Mouse (Mus musculus) thymus, postnatal 14 days (tissue): Measurements from ENCODE around the gene Mapk1ip1l.
"Not testable (repeated sequence)": the region's sequence is repeated elsewhere in the genome, so short reads cannot be mapped to it uniquely, and the experiment has no call there.

Experiments
- DNase-seq: peaks from one replicate; pipeline ENCODE4 v3.0.0; 2021

Gene Mapk1ip1l

DNA sequence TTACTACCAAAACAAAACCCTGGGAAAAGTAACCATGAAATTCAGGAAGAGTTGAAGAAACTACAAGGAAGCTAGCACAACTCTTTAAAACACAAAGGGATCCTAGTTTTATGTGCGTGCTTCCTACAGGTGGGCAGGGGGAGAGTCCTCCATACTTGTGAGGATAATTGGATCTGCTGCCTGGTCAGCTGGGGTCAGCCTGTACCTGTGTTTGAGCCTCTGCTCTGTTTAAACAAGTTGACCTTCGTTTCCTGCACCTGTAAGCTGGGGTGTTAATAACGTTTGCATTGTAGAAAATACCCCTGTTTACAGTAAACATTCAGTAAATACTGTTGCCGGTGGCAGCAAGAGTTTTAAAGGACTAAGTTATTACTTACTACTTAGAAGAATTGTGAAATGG lies 7.9 kb downstream of the Mapk1ip1l start:
- DNase-seq = no peak

DNA sequence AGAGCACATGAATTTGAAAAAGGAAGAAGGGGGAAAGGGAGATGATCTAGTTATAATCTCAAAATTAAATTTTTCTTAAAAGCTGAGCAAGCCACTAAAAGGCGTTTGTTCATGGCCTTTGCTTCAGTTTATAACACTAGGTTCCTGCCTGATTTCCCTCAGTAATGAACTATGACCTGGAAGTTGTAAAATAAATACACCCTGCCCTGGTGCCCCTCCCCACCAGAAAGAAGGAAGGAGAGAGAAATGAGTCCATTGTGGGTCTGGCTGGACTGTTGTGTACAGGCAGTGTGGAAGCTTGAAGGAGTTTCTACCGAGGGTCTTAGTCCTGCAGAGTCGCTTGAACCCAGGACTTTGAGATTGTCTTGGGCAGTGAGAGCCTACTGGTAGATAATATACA lies 9.6 kb downstream of the Mapk1ip1l start:
- DNase-seq = no peak

DNA sequence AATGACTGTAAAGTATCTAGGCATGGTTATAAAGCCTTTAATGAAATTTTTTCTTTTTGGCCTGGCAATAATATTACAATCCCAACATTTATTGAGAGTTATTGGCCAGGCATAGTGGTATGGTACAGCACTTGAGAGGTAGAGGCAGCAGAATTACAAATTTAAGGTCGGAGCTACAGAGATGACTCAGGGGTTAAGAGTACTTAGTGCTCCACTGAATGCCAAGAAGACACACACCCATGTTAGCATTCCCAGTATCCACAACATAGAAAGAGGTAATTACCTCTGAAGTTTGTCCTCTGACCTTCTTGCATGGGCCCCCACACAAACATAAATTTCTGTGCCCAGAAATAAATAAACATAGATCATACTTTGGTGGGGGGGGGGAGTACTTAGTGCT lies 11.0 kb downstream of the Mapk1ip1l start:
- no peak for DNase-seq

DNA sequence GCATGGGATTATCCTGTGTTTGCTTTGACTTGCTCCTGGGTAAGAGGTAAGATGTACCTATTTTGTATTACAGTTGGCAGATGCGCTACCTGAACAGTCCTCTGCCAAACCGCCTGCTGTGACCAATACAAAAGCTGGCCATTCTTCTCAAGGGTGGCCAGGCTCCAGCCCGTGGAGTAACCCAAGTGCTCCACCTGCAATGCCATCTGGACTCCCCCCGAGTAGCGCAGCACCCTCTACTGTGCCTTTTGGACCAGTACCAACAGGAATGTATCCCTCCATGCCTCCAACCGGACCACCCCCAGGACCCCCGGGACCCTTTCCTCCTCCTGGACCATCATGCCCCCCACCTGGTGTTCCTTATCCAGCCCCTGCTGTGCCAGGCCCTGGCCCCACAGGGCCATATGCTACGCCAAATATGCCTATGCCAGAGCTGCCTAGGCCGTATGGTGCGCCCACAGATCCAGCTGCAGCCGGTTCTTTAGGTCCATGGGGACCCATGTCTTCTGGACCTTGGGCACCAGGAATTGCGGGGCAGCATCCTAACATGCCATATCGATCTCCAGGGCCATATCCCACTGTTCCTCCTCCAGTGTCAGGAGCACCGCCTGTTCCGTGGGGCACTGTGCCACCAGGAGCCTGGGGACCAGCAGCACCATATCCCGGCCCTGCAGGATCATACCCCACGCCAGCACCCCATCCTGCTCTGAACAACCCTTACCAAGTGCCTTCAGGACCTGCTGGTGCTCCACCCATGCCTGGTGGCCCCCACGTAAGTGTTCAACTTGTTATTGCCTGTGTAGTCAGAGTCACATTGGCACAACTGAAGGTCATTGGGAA lies 12.5 kb downstream of the Mapk1ip1l start:
- no peak for DNase-seq

DNA sequence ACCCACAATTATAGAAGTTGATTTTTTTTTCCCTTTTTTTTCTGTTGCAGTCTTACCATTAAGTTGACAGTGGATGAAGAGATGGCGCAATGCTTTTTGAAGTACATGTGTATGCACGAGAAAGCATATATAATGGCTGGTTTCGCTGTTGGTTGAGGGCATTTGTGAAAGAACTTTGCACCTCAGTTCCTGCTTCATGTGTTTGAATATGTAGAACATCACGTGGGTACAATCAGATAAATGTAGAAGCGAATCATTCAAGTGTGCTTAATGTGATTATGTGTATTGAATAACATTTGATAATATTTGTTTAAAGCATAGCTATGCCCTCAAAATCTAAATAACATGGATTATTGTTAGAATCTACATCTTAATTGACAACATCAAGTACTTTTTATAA lies 21.3 kb downstream of the Mapk1ip1l start:
- DNase-seq = no peak

DNA sequence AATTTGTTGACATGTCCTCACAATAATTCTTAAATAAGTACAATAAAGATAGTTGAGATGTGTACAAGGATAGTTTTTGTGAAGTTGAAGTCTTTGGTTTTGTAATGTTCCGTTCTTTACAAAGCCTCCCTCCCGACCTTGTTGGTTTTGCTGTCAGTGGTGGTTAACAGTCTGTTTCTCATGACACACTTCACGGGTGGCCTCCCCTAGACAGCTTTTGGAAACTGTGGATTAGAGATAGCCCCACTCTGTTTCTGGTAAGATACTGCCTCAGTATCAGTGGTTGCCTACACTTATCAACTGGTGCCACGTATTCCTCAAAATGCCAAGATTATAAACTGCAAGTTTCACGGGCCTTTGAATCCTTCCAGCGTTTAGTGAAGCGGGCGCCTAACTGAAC lies 23.5 kb downstream of the Mapk1ip1l start:
- DNase-seq = not testable (repeated sequence)

DNA sequence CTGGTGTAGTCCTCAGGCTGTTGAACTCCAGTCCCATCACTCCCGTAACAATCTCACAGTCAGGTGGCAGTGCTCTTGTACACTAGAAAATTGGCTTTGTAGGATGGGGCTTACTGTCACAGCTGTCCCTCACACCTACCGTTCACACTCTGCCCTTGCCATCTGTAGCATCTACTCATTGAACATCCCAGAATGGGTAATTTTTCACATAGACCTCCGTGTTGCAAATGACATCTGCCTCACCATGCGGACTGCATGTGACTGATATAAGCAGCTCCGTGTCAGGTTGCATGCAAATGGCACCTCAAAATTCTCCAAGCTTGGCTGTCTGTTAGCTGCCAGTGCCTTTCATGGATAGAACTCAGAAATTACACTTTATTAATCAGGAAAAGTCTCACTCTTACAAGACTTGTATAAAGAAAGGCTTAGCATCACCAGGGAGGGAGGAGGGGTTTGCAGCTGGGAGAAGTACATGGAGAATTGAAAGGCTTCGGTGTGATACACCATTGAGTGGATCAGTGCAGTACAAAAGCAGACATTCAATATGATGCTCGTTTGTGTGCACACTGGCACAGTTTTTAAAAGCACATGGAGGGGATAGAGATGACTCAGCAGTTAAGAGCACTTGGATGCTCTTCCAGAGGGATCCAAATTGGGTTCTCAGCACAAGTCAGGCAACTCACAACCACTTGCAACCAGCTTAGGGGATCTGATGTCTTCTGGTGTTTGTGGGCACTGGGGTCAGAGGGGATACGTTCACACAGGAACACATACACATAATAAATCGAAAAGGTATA lies 28.1 kb downstream of the Mapk1ip1l start:
- no peak for DNase-seq

DNA sequence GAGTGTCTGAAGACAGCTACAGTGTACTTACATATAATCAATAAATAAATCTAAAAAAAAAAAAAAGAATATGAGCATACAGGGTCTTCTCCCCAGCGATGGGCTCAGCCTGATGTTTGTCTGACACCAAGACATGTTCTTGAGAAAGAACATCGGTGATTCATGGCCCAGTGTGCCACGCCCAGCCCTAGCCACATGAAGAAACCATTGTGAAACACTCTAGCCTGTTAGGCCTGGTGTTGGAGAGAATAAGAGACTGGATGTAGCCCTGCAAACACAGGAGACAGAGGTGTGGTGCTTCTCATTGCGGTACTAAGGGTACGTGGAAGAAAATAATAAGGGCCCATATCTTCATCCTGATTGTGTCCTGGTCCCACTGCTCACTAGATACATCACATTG lies 29.3 kb downstream of the Mapk1ip1l start:
- DNase-seq = no peak

DNA sequence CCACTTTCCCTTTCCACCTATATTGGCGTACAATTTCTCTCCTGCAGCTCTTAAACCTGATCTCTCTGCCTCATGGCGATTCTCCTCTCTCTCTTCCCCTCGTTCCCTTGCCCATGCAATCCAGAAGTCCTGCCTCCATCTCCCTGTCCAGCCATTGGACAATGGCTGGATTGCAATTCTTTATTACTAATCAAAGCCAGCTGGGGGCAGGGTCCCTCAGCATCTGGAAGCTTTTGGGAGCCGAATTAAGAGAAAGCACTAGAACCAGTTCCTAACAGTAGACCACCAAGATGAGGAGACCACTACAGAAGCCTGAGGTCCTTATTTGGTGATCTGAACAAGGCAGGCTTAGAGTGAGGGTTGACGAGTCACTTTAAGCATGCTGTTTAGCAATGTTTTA lies 33.9 kb downstream of the Mapk1ip1l start:
- no peak for DNase-seq

DNA sequence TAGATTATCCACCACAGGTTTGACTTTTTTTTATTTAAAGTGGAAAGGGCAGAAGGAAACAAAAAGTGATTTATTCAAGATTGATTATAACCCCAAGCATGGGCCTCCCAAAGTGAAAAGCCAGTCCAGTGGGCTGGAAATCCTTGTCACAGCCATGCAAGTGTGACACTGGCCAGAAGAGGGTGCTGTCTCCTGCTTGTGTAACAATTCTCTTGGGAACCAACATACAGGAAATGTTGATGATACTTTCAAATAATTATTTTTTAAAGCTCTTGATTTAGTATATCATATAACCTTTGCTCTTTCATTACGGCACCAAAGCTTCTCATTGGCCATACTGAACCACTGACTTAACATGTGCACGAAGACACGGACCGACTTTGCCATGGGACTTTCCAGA lies 36.8 kb downstream of the Mapk1ip1l start:
- peak; percentile 71 for DNase-seq

DNA sequence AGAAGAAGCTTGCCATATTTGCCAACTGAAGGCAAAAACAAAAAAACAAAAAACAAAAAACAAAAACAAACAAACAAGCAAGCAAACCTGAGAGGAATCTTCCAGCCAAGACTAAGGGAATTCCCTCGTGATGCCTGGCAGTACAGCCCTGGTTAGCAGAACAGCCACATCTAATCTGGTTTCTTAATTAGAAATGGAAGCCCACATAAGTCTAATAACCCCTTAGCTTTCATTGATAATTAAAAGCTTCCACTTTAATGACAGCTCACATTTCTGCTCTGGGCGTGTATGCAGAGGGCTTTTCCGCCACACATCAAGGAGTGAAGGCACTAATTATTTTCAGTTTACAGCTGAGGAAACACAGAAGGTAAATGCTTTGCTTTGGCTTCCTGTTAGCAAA lies 37.2 kb downstream of the Mapk1ip1l start:
- no peak for DNase-seq

DNA sequence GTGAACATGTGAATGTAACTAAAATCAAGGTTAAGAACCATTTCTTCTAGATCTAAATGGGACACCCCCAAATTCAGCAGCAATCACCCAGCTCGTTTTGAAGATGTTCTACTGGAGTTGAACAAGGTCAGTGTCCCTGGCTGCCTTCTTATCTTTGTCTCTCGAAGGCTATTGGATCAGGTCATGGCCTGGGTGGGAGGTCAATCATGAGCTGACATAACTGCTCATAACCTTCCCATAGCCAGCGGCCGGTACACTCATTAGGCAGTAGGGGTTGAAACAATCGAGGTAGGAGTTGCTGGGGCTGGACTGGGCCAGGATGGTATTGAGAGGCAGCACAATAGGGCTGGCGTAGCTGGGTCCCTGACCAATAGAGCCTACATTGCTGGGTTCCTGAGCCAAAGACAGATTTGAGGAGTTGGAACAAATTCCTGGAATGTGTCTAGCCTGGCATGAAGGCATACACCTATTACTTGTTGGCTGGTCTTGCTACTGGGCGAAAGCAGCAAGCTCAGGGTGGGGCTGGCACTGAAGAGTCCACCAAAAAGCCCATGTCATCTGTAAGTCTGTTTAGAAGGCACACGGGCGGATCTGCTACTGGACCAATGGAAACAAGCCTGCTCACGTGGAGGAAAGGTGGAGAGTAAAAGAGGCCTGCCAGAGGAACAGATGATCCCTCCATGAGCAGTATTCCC lies 42.3 kb downstream of the Mapk1ip1l start:
- DNase-seq = no peak

DNA sequence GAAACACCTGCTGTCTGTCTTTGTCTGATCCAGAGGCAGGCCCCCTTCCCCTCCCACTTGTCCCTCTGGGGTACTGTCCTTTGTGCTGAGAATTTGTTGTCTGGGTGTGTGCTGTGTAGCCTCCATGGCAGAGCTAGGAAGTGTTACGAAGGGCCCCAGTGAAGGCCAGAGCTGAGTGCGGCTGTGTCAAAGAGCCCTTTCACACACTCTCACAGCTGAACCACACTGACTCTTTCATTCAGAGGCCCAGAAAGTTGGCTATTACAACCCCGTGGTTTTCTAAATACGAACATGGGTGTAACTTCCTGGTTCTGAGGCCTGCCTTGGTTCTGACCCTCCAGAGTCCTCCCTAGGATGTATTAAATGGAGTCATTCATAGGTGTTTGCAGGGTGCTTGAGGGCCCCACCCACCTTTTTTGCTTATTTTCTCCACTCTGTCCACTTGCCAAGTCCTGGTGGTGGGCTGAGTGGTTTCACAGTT lies 43.8 kb downstream of the Mapk1ip1l start:
- DNase-seq = no peak

DNA sequence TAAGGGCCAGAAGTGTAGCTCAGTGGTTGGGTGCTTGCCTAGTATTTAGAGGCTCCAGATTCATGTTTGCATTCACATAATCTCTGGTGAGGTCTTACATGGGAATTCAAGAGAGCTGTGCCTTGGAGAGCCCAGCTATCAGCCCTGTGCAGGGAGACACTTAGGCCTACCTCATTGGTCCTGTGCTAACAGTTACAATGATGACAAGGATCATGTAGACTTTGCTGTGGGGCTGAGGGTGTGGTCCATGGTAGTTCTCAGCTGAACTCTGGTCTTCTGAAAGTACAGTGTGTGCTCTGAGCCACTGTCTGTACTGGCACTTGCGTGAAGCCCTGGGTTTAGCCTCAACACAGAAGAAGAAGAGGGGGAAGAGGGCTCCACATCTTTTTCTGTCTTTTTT lies 48.6 kb downstream of the Mapk1ip1l start:
- no peak for DNase-seq

DNA sequence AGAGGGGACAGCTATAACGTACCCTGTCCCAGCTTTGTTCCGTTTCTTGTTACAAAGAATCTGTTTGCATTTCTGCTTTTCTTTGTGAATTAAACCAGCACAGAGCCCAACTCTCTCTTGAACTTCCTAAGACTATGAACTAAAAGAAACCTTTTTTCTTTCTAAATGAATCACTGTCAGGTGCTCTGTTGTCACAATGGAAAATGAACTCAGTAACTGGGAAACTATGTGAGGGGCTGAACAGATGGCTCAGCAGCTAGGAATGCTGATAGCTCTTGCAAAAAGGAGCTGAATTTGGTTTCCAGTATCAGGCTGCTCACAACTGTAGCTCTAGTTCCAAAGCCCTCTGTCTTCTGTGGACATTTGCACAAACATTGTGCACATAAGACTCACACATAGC lies 52.9 kb downstream of the Mapk1ip1l start:
- DNase-seq = no peak

DNA sequence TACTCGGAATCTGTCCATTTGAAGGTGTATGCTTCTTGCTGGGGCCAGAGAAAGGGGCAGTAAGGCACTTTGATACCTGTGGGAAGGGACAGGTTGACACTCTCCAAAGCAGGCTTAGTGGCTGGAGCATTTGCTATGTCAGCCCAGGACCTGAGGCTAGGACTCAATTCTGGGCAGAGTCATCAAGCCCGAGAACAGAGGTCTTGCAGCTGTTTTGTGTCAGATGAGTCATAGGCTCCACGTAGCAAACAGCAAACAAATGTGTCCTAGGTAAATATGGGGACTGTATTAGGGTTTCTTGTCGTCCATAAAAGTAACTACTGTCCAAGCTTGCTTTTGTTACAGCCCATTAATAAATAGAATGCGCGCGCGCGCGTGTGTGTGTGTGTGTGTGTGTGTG lies 54.2 kb downstream of the Mapk1ip1l start:
- no peak for DNase-seq

DNA sequence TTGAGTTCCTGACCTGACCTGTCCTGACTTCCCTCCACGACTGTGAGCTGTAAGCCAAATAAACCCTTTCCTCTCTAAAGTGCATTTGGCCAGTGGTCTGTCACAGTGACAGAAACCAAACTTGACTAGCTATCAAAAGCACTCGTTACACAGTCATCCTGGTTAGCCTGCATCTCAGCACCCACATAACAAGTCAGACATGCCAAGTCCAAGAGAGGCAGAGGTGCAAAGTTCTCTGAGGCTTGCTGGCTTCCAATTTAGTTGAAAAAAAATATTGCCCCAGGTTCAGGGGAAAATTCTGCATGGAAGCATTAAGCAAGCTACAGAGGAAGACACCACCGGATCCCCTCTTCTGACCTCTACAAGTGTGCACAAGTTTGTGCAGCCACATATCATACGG lies 55.2 kb downstream of the Mapk1ip1l start:
- no peak for DNase-seq

DNA sequence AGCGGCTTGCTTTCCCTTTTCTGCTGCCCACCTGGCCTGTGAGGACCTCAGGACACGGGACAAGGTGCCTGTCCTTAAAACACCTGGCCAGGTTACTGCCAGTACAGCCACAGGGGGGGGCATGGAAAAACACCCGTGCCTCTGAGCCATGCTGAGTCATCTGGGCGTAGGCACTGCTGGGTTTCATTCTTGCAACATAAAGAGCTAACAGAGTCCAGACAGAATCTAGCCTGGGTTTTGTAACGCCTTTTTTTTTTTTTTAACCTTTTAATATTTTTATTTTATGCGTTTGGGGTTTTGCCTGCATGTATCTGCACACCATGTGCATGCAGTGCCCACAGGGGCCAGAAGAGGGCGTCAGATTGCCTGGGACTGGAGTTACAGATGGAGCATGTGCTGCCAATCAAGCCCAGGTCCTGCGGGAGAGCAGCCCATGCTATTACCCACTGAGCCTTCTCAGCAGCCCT lies 56.1 kb downstream of the Mapk1ip1l start:
- no peak for DNase-seq

DNA sequence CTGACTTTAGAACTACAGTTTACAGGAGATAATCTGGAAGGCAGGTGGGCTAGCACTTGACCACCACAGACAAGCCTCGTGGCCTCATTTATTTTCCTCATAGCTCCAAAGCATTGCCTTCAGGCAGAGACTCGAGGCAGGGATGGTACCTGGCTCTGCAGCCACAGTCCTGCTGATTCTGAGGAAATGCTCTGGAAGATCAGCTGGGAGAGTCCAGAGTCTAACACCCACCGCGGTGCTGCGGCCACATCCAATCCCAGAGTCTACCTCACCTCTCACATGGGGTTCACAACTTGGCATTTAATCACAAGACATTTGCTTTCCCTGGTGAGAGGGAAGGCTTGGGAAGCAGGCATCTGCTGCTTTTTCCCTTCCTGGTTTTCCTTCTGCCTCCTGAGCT lies 56.9 kb downstream of the Mapk1ip1l start:
- DNase-seq = no peak

DNA sequence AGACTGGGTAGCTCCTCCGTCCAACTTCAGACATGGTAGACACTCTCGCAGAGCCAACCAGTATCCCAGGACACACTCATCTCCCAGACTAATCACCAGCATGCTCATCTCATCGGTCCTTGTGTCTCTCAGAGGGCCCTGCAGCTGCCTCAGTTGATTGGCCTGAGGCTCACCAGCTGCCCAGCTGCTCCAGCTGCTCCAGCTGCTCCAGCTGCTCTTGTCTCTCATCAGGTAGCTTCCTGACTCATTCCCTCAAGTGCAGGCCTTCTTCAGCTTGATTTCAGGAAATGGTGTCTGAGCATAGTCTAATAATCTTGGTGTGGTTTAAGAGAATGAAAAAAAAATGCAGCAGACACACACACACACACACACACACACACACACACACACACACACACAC lies 58.6 kb downstream of the Mapk1ip1l start:
- DNase-seq = no peak

DNA sequence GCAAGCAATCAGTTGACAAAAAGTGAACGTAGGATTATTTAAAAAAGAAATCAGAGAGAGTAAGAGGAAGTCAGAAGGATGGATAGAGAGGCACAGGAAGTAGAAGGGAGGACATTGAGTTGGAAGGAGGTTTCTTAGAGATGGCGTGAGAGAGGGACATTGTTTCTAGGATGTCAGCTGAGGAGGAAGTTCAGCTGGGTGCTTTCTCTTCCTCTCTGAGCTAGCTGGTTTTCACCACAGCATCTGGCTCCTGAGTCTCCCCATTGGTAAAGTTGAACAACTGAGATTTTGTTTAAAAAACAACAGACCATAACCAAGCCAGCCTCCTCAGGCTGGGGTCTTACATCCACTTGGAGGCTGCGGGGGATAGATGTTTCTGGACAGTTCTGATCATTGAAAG lies 61.5 kb downstream of the Mapk1ip1l start:
- DNase-seq = no peak

DNA sequence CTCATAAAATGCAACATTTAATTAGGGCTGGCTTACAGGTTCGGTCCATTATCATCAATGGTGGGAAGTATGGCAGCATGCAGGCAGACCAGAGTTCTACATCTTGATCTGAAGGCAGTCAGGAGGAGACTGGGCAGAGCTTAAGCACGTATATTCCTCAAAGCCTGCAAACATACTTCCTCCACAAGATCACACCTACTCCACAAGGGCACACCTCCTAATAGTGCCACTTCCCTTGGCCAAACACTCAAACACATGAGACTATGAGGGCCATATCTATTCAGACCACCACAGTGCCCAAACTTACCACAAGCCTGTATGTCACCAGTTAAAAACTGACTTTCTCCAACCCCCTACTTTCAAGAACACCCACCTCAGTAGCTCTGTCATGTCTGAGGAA lies 63.4 kb downstream of the Mapk1ip1l start:
- DNase-seq = no peak

DNA sequence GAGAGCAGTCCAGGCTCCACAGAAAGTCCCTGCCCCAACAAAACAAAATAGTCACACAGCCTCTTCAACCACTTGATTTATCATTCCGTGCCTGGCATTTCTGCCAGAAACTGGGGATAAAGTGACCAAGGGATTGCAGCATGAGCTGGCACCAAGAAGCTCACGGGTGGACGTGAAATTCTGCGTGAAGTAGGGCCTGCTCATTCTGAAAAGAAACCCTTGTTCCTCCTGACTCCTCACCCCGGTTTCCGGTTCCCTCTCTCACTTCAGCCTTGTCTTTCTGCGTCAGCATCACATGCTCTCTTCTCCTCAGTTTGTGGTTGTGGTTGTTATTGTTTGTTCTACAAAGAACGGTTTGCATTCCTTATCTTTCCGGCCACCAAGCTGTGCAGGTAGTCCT lies 63.8 kb downstream of the Mapk1ip1l start:
- DNase-seq = no peak
